Mouse (Mus musculus): ENCODE measurements around the gene Birc5.

Birc5 gene

DNA sequence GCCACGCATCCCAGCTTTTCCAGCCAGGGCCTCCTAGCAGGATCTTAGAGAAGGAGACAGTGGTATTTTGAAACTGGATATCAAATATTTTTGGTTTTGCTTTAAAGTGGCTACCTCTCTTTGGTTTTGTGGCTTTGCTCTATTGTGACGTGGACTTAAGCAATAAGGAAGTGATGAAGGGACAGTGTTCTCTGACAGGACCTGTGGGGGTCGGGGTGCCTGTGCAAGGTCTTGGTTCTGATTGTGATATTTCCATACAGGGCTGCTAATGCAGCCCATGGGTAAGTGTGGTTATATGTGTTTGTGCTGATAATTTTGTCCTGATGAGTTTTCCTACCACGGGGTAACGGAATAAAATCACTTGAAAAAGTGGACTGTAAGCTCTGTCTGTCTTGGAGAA is 6.3 kb downstream of the Birc5 start:
- ATAC-seq (ENCODE audit: low TSS enrichment): no peak

GRCm38 (mm10) chr11:117855975-117856374 is 6.9 kb downstream of the Birc5 start:
- ATAC-seq (ENCODE audit: low TSS enrichment): no peak

- ATAC-seq (ENCODE audit: low TSS enrichment): no peak
These were observed 8.4 kb downstream of the Birc5 start for GRCm38 (mm10) chr11:117857462-117857861.

GRCm38 (mm10) chr11:117858392-117858791 is 9.3 kb downstream of the Birc5 start:
- ATAC-seq (ENCODE audit: low TSS enrichment): no peak

DNA sequence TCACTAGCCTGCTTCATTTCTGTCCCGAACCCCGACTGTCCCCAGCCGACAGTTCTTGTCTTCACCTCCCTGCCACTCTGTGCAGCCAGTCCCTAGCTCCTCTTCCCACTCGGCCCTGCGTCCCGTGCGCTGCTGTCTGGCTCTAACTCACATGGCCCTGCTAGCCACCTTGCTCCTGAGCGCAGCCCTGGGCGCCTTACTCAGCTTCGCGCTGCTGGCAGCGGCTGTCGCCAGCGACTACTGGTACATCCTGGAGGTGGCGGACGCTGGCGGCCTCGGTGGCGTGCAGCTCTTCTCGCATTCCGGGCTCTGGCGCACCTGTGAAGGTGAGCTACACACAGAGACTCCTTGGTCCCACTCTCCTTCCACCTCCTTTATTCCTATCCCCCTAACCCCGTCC is 11.6 kb downstream of the Birc5 start, which contains the start of gene Tmem235:
Tmem235 (plus strand) TSS at position 152 of the 400 bp plus-strand sequence.
- no peak for ATAC-seq (ENCODE audit: low TSS enrichment)

- no peak for ATAC-seq (ENCODE audit: low TSS enrichment)
These were observed 14.3 kb downstream of the Birc5 start for GRCm38 (mm10) chr11:117863174-117863856.

- no peak for ATAC-seq (ENCODE audit: low TSS enrichment)
These were observed 15.8 kb downstream of the Birc5 start for GRCm38 (mm10) chr11:117864805-117865204.

GRCm38 (mm10) chr11:117865988-117866387 is 16.9 kb downstream of the Birc5 start:
- no peak for ATAC-seq (ENCODE audit: low TSS enrichment)

DNA sequence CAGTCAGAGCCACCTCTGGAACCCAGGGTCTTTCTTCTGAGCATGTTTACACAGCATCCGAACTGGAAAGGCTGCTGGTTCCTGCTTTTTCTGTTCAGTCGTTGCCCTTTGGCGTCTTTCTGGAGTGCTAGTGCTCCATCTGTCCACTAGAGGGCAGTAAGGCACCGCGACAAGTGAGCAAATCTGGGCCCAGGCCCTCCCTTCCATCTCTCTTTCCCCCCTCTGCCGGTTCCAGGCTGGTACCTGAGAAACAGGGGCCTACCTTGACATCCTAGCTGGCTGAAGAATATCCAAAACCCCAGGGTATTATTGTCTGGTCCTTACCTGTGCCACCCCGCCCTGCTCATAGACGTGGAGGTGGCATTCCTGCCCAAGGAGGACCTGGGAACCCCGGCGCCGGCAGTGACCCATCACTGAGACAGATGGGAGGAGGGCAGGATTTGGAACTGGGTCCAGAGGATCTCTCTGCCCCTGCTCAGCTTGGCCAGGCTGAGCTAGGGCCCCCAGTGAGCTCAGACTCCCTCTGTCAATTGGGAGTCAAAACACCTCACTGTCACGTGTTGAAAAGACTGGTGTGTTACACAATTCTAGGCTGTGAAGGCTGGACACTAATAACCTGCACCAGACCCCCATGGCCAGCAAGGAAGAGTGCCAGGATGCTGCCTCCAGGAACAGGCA is 21.8 kb downstream of the Birc5 start:
- ATAC-seq (ENCODE audit: low TSS enrichment): peak; percentile 56

GRCm38 (mm10) chr11:117871376-117871775 is 22.3 kb downstream of the Birc5 start:
- 0 out of 2 replicates have a peak, but pooled peaks have one; percentile 25 for ATAC-seq (ENCODE audit: low TSS enrichment)

DNA sequence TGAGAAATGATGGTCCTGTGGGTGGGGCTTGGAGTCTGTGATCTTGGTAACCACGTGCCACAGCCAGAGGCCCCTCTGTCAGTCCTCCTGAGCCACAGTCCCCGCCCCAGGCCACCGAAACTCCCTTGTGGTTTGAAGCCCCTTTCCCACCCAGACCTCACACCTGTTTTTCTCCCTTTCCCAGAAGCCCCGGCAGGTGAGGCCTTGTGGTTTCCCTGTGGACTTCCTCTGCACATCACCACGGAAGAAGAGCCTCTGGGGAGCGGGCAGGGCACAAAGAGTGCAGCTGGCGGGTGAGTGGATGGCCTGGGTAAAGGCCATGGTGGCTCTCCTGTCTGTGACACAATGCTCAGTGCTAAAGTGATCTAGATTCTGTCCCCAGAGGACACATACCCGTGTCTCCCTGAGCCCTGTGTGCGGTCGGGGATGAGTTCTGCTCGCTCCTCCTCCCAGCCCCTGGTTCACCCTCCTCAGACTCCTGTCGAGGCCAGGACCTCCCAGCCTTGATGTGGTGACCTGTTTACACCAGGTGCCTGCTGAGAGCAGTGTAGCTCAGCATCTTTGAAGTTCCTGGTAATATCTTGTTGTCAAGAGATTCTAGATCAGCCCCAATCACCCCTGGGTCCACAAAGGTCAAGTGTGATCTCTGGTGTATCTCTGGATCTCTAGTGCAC is 23.0 kb downstream of the Birc5 start:
- ATAC-seq (ENCODE audit: low TSS enrichment): no peak

DNA sequence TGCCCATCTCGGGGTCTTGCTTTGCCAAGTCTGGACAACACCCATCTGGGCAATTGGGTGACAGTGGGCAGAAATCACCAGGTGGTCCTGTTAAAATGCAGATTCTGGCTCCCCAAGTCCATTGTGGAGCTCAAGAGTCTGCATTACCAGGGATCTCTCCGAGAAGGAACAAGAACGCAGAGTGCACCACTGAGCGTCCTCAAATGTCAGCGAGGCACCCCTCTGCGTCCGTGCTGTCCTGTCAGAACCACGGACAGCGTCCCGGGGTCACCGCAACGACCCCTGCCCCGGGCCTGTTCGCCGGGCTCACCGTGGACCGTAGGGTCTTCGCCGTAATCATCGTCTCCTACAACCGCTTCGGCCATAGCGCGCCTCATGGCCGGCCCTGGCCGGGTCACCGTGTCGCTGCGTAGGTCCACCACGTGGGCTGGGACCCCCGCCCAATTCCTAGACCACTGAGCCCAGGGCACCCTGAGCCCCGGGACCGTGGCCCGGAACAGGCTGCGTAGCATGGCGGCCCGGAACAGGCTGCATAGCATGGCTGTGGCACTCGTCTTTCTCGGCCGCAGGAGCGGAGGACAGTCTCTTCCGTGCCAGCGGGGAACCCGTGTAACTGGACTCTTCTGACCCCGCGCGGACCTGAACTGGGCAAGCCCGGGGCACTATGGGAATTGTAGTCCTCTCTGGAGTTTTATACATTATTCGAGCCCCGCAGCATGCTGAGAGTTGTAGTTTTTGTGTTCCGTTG is 24.0 kb downstream of the Birc5 start, which contains the start of gene Tha1:
Tha1 (minus strand) TSS at position 621 of the 748 bp plus-strand sequence.
- peak; percentile 84 for ATAC-seq (ENCODE audit: low TSS enrichment)

DNA sequence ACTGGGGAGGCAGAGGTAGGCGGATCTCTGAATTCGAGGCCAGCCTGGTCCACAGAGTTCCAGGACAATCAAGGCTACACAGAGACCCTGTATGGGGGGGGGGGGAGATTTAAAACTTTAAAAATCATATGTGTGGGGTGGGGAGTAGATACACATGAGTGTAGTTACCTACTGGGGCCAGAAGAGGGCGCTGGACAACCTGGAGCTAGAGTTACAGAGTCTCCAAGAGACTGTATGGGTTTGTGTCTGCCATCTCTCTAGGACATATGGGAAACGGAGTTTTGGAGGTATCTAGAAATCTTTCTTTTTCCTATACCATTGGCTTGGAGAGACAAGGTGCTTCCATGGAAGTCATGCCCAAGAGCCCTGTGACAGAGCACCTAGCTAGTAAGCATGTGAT is 25.4 kb downstream of the Birc5 start:
- no peak for ATAC-seq (ENCODE audit: low TSS enrichment)

DNA sequence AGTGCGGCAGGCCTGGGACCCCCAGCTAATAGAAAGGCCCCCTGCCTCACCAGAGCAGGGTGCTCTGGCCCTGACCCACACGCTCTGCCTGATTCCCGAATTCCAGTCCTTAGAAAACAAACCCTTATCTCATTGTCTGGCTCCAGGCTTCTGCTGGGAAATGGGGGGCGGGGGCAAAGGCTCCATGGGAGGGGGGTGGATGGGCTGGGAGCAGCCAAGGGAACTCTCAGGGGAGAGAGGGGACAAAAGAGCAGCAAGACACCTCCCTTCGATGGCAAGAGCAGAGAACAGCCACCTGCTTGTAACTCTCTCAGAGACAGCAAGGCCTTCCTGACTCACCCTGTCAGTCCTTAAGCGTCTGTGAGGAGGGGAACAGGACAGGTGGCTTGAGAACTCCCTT is 26.6 kb downstream of the Birc5 start:
- no peak for ATAC-seq (ENCODE audit: low TSS enrichment)

- ATAC-seq (ENCODE audit: low TSS enrichment): peak; percentile 62
These were observed 29.1 kb downstream of the Birc5 start for GRCm38 (mm10) chr11:117877917-117878745.

- no peak for ATAC-seq (ENCODE audit: low TSS enrichment)
These were observed 29.8 kb downstream of the Birc5 start for GRCm38 (mm10) chr11:117878892-117879291.

- no peak for ATAC-seq (ENCODE audit: low TSS enrichment)
These were observed 30.6 kb downstream of the Birc5 start for GRCm38 (mm10) chr11:117879676-117880075.

- no peak for ATAC-seq (ENCODE audit: low TSS enrichment)
These were observed 31.4 kb downstream of the Birc5 start for GRCm38 (mm10) chr11:117880336-117880976.

GRCm38 (mm10) chr11:117880977-117881358 is 31.9 kb downstream of the Birc5 start:
- no peak for ATAC-seq (ENCODE audit: low TSS enrichment)

- no peak for ATAC-seq (ENCODE audit: low TSS enrichment)
These were observed 32.7 kb downstream of the Birc5 start for GRCm38 (mm10) chr11:117881787-117882186.

GRCm38 (mm10) chr11:117882208-117882607 is 33.2 kb downstream of the Birc5 start:
- no peak for ATAC-seq (ENCODE audit: low TSS enrichment)
